Mouse (Mus musculus) CH12F3 (cell line): ENCODE data around the gene Orc1.

Experiments
- in situ Hi-C: fragments of 300-500 bp; cut with MboI; formaldehyde crosslinking; loops from 2 replicates; pipeline ENCODE4 v1.14.3; 2020; ENCODE audit warnings: low sequenced_read_pairs

Orc1 gene

DNA sequence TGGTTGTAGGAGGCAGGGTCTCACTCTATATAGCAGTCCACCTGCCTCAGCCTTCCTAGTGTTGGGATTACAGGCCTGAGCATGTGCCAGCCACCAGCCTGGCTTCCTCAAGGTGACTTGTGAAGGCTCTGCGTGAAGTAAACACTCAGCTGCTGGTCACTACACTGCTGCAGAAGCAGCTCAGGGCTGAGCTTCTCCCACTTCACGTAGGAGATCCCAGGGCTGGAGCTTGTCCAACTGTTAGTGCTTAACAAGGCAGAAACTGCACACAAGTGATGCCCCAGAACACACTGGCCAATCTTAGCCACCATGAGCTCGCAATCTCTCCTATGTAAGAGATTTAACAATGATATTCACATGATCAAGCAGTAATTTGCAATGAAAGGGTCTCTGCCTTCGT, 55.5 kb downstream of the Orc1 start:
- in situ Hi-C loops, result no loop called here

DNA sequence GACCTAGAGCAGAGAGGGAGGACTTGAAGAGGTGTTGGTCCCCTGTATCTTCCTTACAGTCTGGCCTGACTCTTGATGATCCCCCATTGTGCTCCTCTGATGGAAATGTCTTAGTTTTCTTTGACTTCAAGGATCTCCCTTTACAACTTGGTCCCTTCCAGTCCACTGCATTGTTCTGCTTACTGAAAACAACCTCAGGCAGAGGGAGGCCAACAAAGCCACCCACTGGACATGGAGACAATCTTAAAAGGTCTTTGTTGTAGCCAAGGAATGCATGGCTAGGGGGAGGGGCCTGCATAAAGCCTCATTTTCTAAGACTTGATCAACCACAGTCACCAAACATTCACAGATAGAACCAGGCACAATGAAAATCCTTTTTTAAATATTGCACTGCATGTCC, 55.9 kb downstream of the Orc1 start:
- in situ Hi-C loops, result no loop called here

DNA sequence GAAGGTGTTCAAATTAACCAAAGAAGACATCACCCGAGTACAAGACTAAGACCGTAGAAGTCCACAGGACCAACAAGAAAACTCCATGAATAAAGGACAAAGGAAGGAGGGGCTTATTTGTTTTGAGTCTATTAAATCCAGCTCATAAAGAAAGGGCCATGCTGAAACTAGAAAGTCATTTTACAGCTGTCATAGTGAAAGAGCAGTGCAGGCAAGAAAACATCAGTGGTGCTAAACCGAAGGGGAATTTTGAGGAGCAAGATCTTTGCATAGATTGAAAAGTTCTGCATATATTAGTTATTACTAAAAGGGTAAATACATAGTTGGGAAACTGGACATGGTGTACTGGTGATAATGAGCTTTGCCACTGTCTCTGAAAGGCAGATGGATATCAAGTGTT, 58.5 kb downstream of the Orc1 start:
- in situ Hi-C loops, result no loop called here

DNA sequence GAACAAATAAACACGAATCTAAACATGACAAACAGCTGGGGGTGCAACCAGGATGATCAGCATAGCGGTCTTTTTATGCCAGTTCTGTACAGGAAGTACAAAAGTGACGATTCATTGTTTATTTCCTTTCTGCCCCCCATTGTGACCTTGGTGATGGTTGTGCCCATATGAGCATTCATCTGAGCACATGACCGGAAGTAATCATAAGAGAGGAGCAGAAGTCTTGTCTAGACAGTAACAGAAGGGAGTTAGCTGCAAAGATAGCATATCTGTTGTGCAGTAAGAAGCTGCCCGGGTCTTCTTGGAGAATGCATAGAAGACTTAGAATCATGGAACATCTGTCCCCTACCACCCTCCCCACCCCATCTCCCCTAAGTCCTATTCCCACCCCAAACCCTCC, 59.5 kb downstream of the Orc1 start:
- in situ Hi-C loops, result no loop called here

DNA sequence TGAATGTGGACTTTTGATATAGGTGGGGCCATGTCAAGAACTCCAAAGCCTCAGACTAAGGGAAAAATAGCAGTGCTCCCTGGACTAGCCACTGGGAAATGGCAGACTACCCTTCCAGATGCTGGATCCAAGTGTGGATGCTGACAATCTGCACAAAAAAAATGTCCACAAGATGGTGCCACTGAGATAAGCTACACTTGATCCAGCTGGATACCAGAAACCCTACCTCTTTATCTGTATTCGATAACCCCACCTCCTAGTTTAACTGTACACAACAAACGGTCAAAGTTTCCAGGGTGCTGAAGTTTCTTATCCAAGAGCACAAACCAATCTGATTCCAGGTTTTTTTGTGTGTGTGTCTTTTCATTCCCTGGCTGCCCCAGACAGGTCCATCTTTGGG, 85.2 kb downstream of the Orc1 start:
- in situ Hi-C loops, result no loop called here
